Mouse (Mus musculus) intestine, postnatal 0 days (tissue): ENCODE results near the gene Heatr6. TPM values are rescaled to one million over a fixed set of nuclear protein-coding genes. Genes with fewer than 3 reads are reported as not detected.

Experiments used
- ATAC-seq: fragments of 200-750 bp; cut with Nextera tagmentation; 2 replicates; pipeline ENCODE4 v1.8.0; 2017; ENCODE audit warnings: mild to moderate bottlenecking, moderate TSS enrichment, moderate library complexity
- H3K27ac ChIP-seq: fragments of 300-500 bp; sonication (generic); 2 replicates; pipeline ENCODE4 v1.5.1; 2014; ENCODE audit warnings: mild to moderate bottlenecking, low read depth, low read length, moderate library complexity
- H3K27me3 ChIP-seq: fragments of 300-500 bp; sonication (generic); replicated peaks from 2 replicates; pipeline ENCODE4 v1.6.1; 2014; ENCODE audit warnings: low read length, mixed read lengths; ENCODE audit not compliant: control insufficient read depth, insufficient read depth
- H3K36me3 ChIP-seq: fragments of 300-500 bp; sonication (generic); 2 replicates; pipeline ENCODE4 v1.6.1; 2014; ENCODE audit warnings: mild to moderate bottlenecking, moderate library complexity; ENCODE audit not compliant: control insufficient read depth, insufficient read depth
- H3K4me1 ChIP-seq: fragments of 300-500 bp; sonication (generic); replicated peaks from 2 replicates; pipeline ENCODE4 v1.6.1; 2014; ENCODE audit warnings: antibody characterized with exemption, low read length, mixed read lengths; ENCODE audit not compliant: control insufficient read depth, insufficient read depth
- H3K4me2 ChIP-seq: fragments of 300-500 bp; sonication (generic); replicated peaks from 2 replicates; pipeline ENCODE4 v1.6.1; 2014; ENCODE audit warnings: low read depth, mild to moderate bottlenecking, moderate library complexity
- H3K4me3 ChIP-seq: fragments of 300-500 bp; sonication (generic); 2 replicates; pipeline ENCODE4 v1.5.1; 2014; ENCODE audit warnings: low read depth, low read length
- H3K9ac ChIP-seq: fragments of 300-500 bp; sonication (generic); 2 replicates; pipeline ENCODE4 v1.6.1; 2014; ENCODE audit warnings: mild to moderate bottlenecking, low read depth, low read length
- H3K9me3 ChIP-seq: fragments of 300-500 bp; sonication (generic); 2 replicates; pipeline ENCODE4 v1.6.1; 2016; ENCODE audit warnings: mixed run types; ENCODE audit not compliant: control insufficient read depth
- CTCF ChIP-seq: sonication (generic); IDR thresholded peaks from 2 replicates; pipeline ENCODE4 v1.5.1; 2016; ENCODE audit warnings: low read depth, mild to moderate bottlenecking, control low read depth, antibody characterized with exemption, moderate library complexity
- WGBS: fragments of 180-500 bp; shearing (Covaris S2); extraction: QIAGEN DNeasy Blood & Tissue Kit; methylation state at CpG from one replicate; pipeline ENCODE4 v1.1.7; 2014; 5-methylcytosine and 5-hydroxymethylcytosine counted together
- polyA plus RNA-seq: library from polyadenylated mRNA; unstranded; fragments of >200 nt; fragmentation: Nextera tagmentation; extraction: Ambion mirVana; gene quantifications from 2 replicates; pipeline ENCODE4 v1.2.1, GENCODE M21; 2015

The Heatr6 gene
- polyA plus RNA-seq, 1 experiment from 2014 or later, result 7.7 TPM

GRCm38 (mm10) chr11:83783931-83784600 is 30.6 kb downstream of the Heatr6 start:
- H3K9me3 ChIP-seq, result no peaks in the 10 kb centered on the region
- no peak for TF ChIP-seq CTCF
- no peak overlapping the region for H3K9ac ChIP-seq
- ATAC-seq, result no peak
- no peak overlapping the region for H3K4me3 ChIP-seq
- no peaks in the 10 kb centered on the region for H3K27me3 ChIP-seq
- H3K27ac ChIP-seq, result no peak overlapping the region
- no peaks in the 10 kb centered on the region for H3K4me1 ChIP-seq
- 81% methylated on average over 14 of the region's 14 CpGs for WGBS
- H3K36me3 ChIP-seq, result peaks cover 38% of the 10 kb centered on the region
- H3K4me2 ChIP-seq, result no peak overlapping the region

GRCm38 (mm10) chr11:83784661-83785060 is 31.2 kb downstream of the Heatr6 start:
- Histone ChIP-seq H3K9me3 (no peaks in the 10 kb centered on the region), H3K27ac (no peak overlapping the region), H3K4me1 (no peaks in the 10 kb centered on the region), H3K9ac (no peak overlapping the region), H3K36me3 (peaks cover 32% of the 10 kb centered on the region), H3K27me3 (no peaks in the 10 kb centered on the region), H3K4me2 (no peak overlapping the region), H3K4me3 (no peak overlapping the region)
- peak; percentile 47 for TF ChIP-seq CTCF
- WGBS, result 83% methylated on average over 2 of the region's 2 CpGs
- ATAC-seq, result no peak

- no peak for ATAC-seq
- no peaks in the 10 kb centered on the region for H3K9me3 ChIP-seq
- no peaks in the 10 kb centered on the region for H3K4me1 ChIP-seq
- no peaks in the 10 kb centered on the region for H3K27me3 ChIP-seq
- peaks cover 25% of the 10 kb centered on the region for H3K36me3 ChIP-seq
- no peak overlapping the region for H3K9ac ChIP-seq
- peak; percentile 94 for TF ChIP-seq CTCF
- H3K4me2 ChIP-seq, result no peak overlapping the region
- H3K27ac ChIP-seq, result no peak overlapping the region
- H3K4me3 ChIP-seq, result no peak overlapping the region
- WGBS, result 6% methylated on average over 2 of the region's 2 CpGs
Observed at GRCm38 (mm10) chr11:83785366-83785765, 31.9 kb downstream of the Heatr6 start.

GRCm38 (mm10) chr11:83786835-83787234 is 33.3 kb downstream of the Heatr6 start:
- 62% methylated on average over 4 of the region's 4 CpGs for WGBS
- no peak for ATAC-seq
- TF ChIP-seq CTCF, result no peak

GRCm38 (mm10) chr11:83787401-83788021 is 34.0 kb downstream of the Heatr6 start:
- H3K27me3 ChIP-seq, result no peaks in the 10 kb centered on the region
- H3K4me1 ChIP-seq, result 0 out of 2 replicates have a peak, but pooled peaks cover 4% of the 10 kb centered on the region
- H3K27ac ChIP-seq, result no peak overlapping the region
- WGBS, result 83% methylated on average over 15 of the region's 15 CpGs
- H3K9ac ChIP-seq, result no peak overlapping the region
- no peak overlapping the region for H3K4me2 ChIP-seq
- peaks cover 9% of the 10 kb centered on the region; the same call in 1 of the 2 replicates for H3K36me3 ChIP-seq
- ATAC-seq, result no peak
- H3K9me3 ChIP-seq, result no peaks in the 10 kb centered on the region
- H3K4me3 ChIP-seq, result no peak overlapping the region
- peak; percentile 48 for TF ChIP-seq CTCF

More at GRCm38 (mm10) chr11:83786835-83787234, 33.3 kb downstream of the Heatr6 start:
- H3K9ac ChIP-seq, result no peak overlapping the region
- peaks cover 10% of the 10 kb centered on the region for H3K36me3 ChIP-seq
- H3K4me1 ChIP-seq, result no peaks in the 10 kb centered on the region
- H3K4me2 ChIP-seq, result no peak overlapping the region
- H3K9me3 ChIP-seq, result no peaks in the 10 kb centered on the region
- H3K27me3 ChIP-seq, result no peaks in the 10 kb centered on the region
- H3K4me3 ChIP-seq, result no peak overlapping the region
- H3K27ac ChIP-seq, result no peak overlapping the region

- no peak overlapping the region for H3K4me2 ChIP-seq
- WGBS, result 75% methylated on average over 8 of the region's 8 CpGs
- no peak overlapping the region for H3K4me3 ChIP-seq
- no peak overlapping the region for H3K27ac ChIP-seq
- H3K9me3 ChIP-seq, result no peaks in the 10 kb centered on the region
- H3K4me1 ChIP-seq, result 0 out of 2 replicates have a peak, but pooled peaks cover 4% of the 10 kb centered on the region
- H3K9ac ChIP-seq, result no peak overlapping the region
- no peak for TF ChIP-seq CTCF
- ATAC-seq, result no peak
- H3K27me3 ChIP-seq, result no peaks in the 10 kb centered on the region
- 0 out of 2 replicates have a peak, but pooled peaks cover 1% of the 10 kb centered on the region for H3K36me3 ChIP-seq
Observed at GRCm38 (mm10) chr11:83788331-83788730, 34.8 kb downstream of the Heatr6 start.
